Mouse (Mus musculus) heart, embryonic 11.5 days (tissue): Measurements from ENCODE around the gene Lipc. TPM values are rescaled to one million over a fixed set of nuclear protein-coding genes. Genes with fewer than 3 reads are reported as not detected.
A peak's percentile ranks its signal among the peaks of the same experiment; 100 is the strongest.

Experiments used
- ATAC-seq: fragments of 200-750 bp; cut with Nextera tagmentation; replicated peaks from 2 replicates; pipeline ENCODE4 v1.8.0; 2017; ENCODE audit warnings: moderate library complexity; ENCODE audit not compliant: insufficient number of reproducible peaks, low FRiP score, low TSS enrichment
- H3K27ac ChIP-seq: fragments of 300-500 bp; sonication (generic); 2 replicates; pipeline ENCODE4 v1.5.1; 2014; ENCODE audit warnings: mild to moderate bottlenecking, low read depth, low read length
- H3K27me3 ChIP-seq: fragments of 300-500 bp; sonication (generic); 2 replicates; pipeline ENCODE4 v1.6.1; 2014; ENCODE audit warnings: mild to moderate bottlenecking, low read length, mixed read lengths; ENCODE audit not compliant: control insufficient read depth, insufficient read depth
- H3K36me3 ChIP-seq: fragments of 300-500 bp; sonication (generic); 2 replicates; pipeline ENCODE4 v1.6.1; 2014; ENCODE audit warnings: mild to moderate bottlenecking, low read length, moderate library complexity, mixed read lengths; ENCODE audit not compliant: control insufficient read depth, insufficient read depth
- H3K4me1 ChIP-seq: fragments of 300-500 bp; sonication (generic); 2 replicates; pipeline ENCODE4 v1.6.1; 2014; ENCODE audit warnings: low read length; ENCODE audit not compliant: control insufficient read depth, insufficient read depth
- H3K4me2 ChIP-seq: fragments of 300-500 bp; sonication (generic); 2 replicates; pipeline ENCODE4 v1.6.1; 2014; ENCODE audit warnings: mild to moderate bottlenecking, moderate library complexity
- H3K4me3 ChIP-seq: fragments of 300-500 bp; sonication (generic); 2 replicates; pipeline ENCODE4 v1.5.1; 2014; ENCODE audit warnings: low read depth, low read length
- H3K9ac ChIP-seq: fragments of 300-500 bp; sonication (generic); 2 replicates; pipeline ENCODE4 v1.6.1; 2014; ENCODE audit warnings: mild to moderate bottlenecking, low read depth, low read length, moderate library complexity
- H3K9me3 ChIP-seq: fragments of 300-500 bp; sonication (generic); replicated peaks from 2 replicates; pipeline ENCODE4 v1.6.1; 2016; ENCODE audit warnings: low read length; ENCODE audit not compliant: control insufficient read depth
- WGBS: fragments of 180-500 bp; shearing (Covaris S2); extraction: QIAGEN DNeasy Blood & Tissue Kit; methylation state at CpG from one replicate; pipeline ENCODE4 v1.1.7; 2014; ENCODE audit not compliant: insufficient replicate concordance; 5-methylcytosine and 5-hydroxymethylcytosine counted together
- polyA plus RNA-seq: library from polyadenylated mRNA; unstranded; fragments of >200 nt; fragmentation: Nextera tagmentation; extraction: Ambion mirVana; gene quantifications from 2 replicates; pipeline ENCODE4 v1.2.1, GENCODE M21; 2014

The Lipc gene
- polyA plus RNA-seq, 1 experiment from 2014 or later, result 0.56 TPM

GRCm38 (mm10) chr9:70840861-70841341 is 111.1 kb downstream of the Lipc start:
- peaks cover 18% of the 10 kb centered on the region for H3K4me1 ChIP-seq
- no peaks in the 10 kb centered on the region for H3K27me3 ChIP-seq
- H3K9ac ChIP-seq, result peak overlapping the region; percentile 39; the same call in 1 of the 2 replicates
- H3K27ac ChIP-seq, result peak overlapping the region; percentile 88
- ATAC-seq, result 0 out of 2 replicates have a peak, but pooled peaks have one; percentile 31
- no peaks in the 10 kb centered on the region for H3K36me3 ChIP-seq
- H3K4me2 ChIP-seq, result peak overlapping the region; percentile 35; the same call in 1 of the 2 replicates
- H3K4me3 ChIP-seq, result no peak overlapping the region
- no peaks in the 10 kb centered on the region; the same call in 1 of the 2 replicates for H3K9me3 ChIP-seq
- WGBS, result 12% methylated on average over 6 of the region's 6 CpGs

GRCm38 (mm10) chr9:70838132-70838911 is 113.7 kb downstream of the Lipc start:
- Histone ChIP-seq H3K4me2 (no peak overlapping the region), H3K36me3 (no peaks in the 10 kb centered on the region), H3K4me3 (no peak overlapping the region), H3K27ac (0 out of 2 replicates have a peak overlapping the region, but pooled peaks have one; percentile 13), H3K4me1 (peaks cover 29% of the 10 kb centered on the region), H3K27me3 (no peaks in the 10 kb centered on the region), H3K9ac (no peak overlapping the region), H3K9me3 (no peaks in the 10 kb centered on the region; the same call in 1 of the 2 replicates)
- no peak for ATAC-seq
- WGBS, result 69% methylated on average over 10 of the region's 10 CpGs

GRCm38 (mm10) chr9:70834730-70835154 is 117.3 kb downstream of the Lipc start:
- H3K4me1 ChIP-seq, result peaks cover 14% of the 10 kb centered on the region
- H3K9ac ChIP-seq, result 0 out of 2 replicates have a peak overlapping the region, but pooled peaks have one; percentile 22
- H3K9me3 ChIP-seq, result no peaks in the 10 kb centered on the region
- no peak overlapping the region for H3K4me3 ChIP-seq
- 24% methylated on average over 4 of the region's 4 CpGs for WGBS
- ATAC-seq, result peak; percentile 87
- no peak overlapping the region for H3K4me2 ChIP-seq
- H3K27ac ChIP-seq, result peak overlapping the region; percentile 86
- H3K27me3 ChIP-seq, result no peaks in the 10 kb centered on the region
- H3K36me3 ChIP-seq, result no peaks in the 10 kb centered on the region

GRCm38 (mm10) chr9:70834217-70834616 is 117.8 kb downstream of the Lipc start:
- Histone ChIP-seq H3K4me2 (no peak overlapping the region), H3K9ac (0 out of 2 replicates have a peak overlapping the region, but pooled peaks have one; percentile 22)

GRCm38 (mm10) chr9:70833111-70833908 is 118.7 kb downstream of the Lipc start:
- Histone ChIP-seq H3K27ac (peak overlapping the region; percentile 86; the same call in 1 of the 2 replicates), H3K27me3 (no peaks in the 10 kb centered on the region), H3K4me2 (no peak overlapping the region), H3K9me3 (no peaks in the 10 kb centered on the region), H3K4me3 (no peak overlapping the region), H3K4me1 (peaks cover 14% of the 10 kb centered on the region), H3K9ac (no peak overlapping the region), H3K36me3 (no peaks in the 10 kb centered on the region)
- no peak for ATAC-seq
- WGBS, result 88% methylated on average over 6 of the region's 6 CpGs

More at GRCm38 (mm10) chr9:70834217-70834616, 117.8 kb downstream of the Lipc start:
- Histone ChIP-seq H3K27ac (peak overlapping the region; percentile 86), H3K4me3 (no peak overlapping the region), H3K4me1 (peaks cover 14% of the 10 kb centered on the region), H3K9me3 (no peaks in the 10 kb centered on the region), H3K27me3 (no peaks in the 10 kb centered on the region), H3K36me3 (no peaks in the 10 kb centered on the region)
- WGBS, result 89% methylated on average over 3 of the region's 3 CpGs
- no peak for ATAC-seq

GRCm38 (mm10) chr9:70832231-70832630 is 119.8 kb downstream of the Lipc start:
- H3K4me3 ChIP-seq, result no peak overlapping the region

GRCm38 (mm10) chr9:70830844-70831529 is 121.0 kb downstream of the Lipc start:
- no peaks in the 10 kb centered on the region for H3K9me3 ChIP-seq
- H3K4me2 ChIP-seq, result no peak overlapping the region
- no peak overlapping the region for H3K27ac ChIP-seq
- ATAC-seq, result no peak
- 73% methylated on average over 6 of the region's 6 CpGs for WGBS
- no peak overlapping the region for H3K9ac ChIP-seq
- no peaks in the 10 kb centered on the region for H3K27me3 ChIP-seq
- no peak overlapping the region for H3K4me3 ChIP-seq
- H3K36me3 ChIP-seq, result no peaks in the 10 kb centered on the region
- H3K4me1 ChIP-seq, result peaks cover 11% of the 10 kb centered on the region

More at GRCm38 (mm10) chr9:70832231-70832630, 119.8 kb downstream of the Lipc start:
- no peak for ATAC-seq
- Histone ChIP-seq H3K36me3 (no peaks in the 10 kb centered on the region), H3K27ac (no peak overlapping the region), H3K4me1 (peaks cover 11% of the 10 kb centered on the region), H3K9ac (no peak overlapping the region), H3K4me2 (no peak overlapping the region), H3K9me3 (no peaks in the 10 kb centered on the region), H3K27me3 (no peaks in the 10 kb centered on the region)
- 71% methylated on average over 7 of the region's 7 CpGs for WGBS
